Mouse (Mus musculus): Measurements from ENCODE around the gene Mfsd11.
"Not testable (repeated sequence)": the region's sequence is repeated elsewhere in the genome, so short reads cannot be mapped to it uniquely, and the experiment has no call there.

The Mfsd11 gene

GRCm38 (mm10) chr11:116847187-116848085 is 4.8 kb upstream of the Mfsd11 start:
- no peak for DNase-seq (ENCODE audit: low read depth, low spot score)

GRCm38 (mm10) chr11:116848086-116848876 is 4.0 kb upstream of the Mfsd11 start:
- DNase-seq (ENCODE audit: low read depth, low spot score): no peak

- not testable (repeated sequence) for DNase-seq (ENCODE audit: low read depth, low spot score)
These were observed 3.4 kb upstream of the Mfsd11 start for GRCm38 (mm10) chr11:116848877-116849178.

GRCm38 (mm10) chr11:116849587-116849986 is 2.7 kb upstream of the Mfsd11 start:
- no peak for DNase-seq (ENCODE audit: low read depth, low spot score)

GRCm38 (mm10) chr11:116850085-116850484 is 2.2 kb upstream of the Mfsd11 start:
- DNase-seq (ENCODE audit: low read depth, low spot score): no peak

GRCm38 (mm10) chr11:116850833-116851477 is 1.3 kb upstream of the Mfsd11 start:
- no peak for DNase-seq (ENCODE audit: low read depth, low spot score)

GRCm38 (mm10) chr11:116851576-116852290 is 507 bp upstream of the Mfsd11 start:
- no peak for DNase-seq (ENCODE audit: low read depth, low spot score)

- DNase-seq (ENCODE audit: low read depth, low spot score): peak; percentile 98
These were observed 761 bp downstream of the Mfsd11 start, which contains the start of gene Srsf2 for GRCm38 (mm10) chr11:116852891-116853511. Gene Srsf2 (minus strand): TSS chr11:116853094.

- peak; percentile 96 for DNase-seq (ENCODE audit: low read depth, low spot score)
These were observed 1.3 kb downstream of the Mfsd11 start for GRCm38 (mm10) chr11:116853512-116853928.

- DNase-seq (ENCODE audit: low read depth, low spot score): no peak
These were observed 2.0 kb downstream of the Mfsd11 start for GRCm38 (mm10) chr11:116854279-116854678.

GRCm38 (mm10) chr11:116857183-116857850 is 5.1 kb downstream of the Mfsd11 start:
- DNase-seq (ENCODE audit: low read depth, low spot score): no peak

GRCm38 (mm10) chr11:116864444-116864843 is 12.2 kb downstream of the Mfsd11 start:
- no peak for DNase-seq (ENCODE audit: low read depth, low spot score)

- no peak for DNase-seq (ENCODE audit: low read depth, low spot score)
These were observed 13.8 kb downstream of the Mfsd11 start for GRCm38 (mm10) chr11:116865945-116866585.

- no peak for DNase-seq (ENCODE audit: low read depth, low spot score)
These were observed 15.9 kb downstream of the Mfsd11 start for GRCm38 (mm10) chr11:116868129-116868528.

GRCm38 (mm10) chr11:116869223-116869622 is 17.0 kb downstream of the Mfsd11 start:
- no peak for DNase-seq (ENCODE audit: low read depth, low spot score)

- DNase-seq (ENCODE audit: low read depth, low spot score): no peak
These were observed 17.4 kb downstream of the Mfsd11 start for GRCm38 (mm10) chr11:116869641-116870040.

- no peak for DNase-seq (ENCODE audit: low read depth, low spot score)
These were observed 19.3 kb downstream of the Mfsd11 start for GRCm38 (mm10) chr11:116871538-116871937.

- no peak for DNase-seq (ENCODE audit: low read depth, low spot score)
These were observed 21.7 kb downstream of the Mfsd11 start for GRCm38 (mm10) chr11:116873987-116874386.

GRCm38 (mm10) chr11:116878454-116878853 is 26.2 kb downstream of the Mfsd11 start:
- no peak for DNase-seq (ENCODE audit: low read depth, low spot score)

GRCm38 (mm10) chr11:116880839-116881238 is 28.6 kb downstream of the Mfsd11 start:
- no peak for DNase-seq (ENCODE audit: low read depth, low spot score)

Data from CD4-positive helper T cell, adult 2 months (primary cell).